Mouse (Mus musculus) urinary bladder, adult 18-20 months (tissue): ENCODE results near the gene Tnfrsf8.
"Not testable (repeated sequence)": the region's sequence is repeated elsewhere in the genome, so short reads cannot be mapped to it uniquely, and the experiment has no call there.

ENCODE experiments used
- DNase-seq, 2 experiments: peaks; one replicate each; pipeline ENCODE4 v3.0.0; 2022; ENCODE audit warnings: low spot score in 2 of 2, mixed read lengths in 2 of 2

Tnfrsf8 gene

GRCm38 (mm10) chr4:145306422-145306821 is 8.5 kb downstream of the Tnfrsf8 start:
- DNase-seq: no peak

DNA sequence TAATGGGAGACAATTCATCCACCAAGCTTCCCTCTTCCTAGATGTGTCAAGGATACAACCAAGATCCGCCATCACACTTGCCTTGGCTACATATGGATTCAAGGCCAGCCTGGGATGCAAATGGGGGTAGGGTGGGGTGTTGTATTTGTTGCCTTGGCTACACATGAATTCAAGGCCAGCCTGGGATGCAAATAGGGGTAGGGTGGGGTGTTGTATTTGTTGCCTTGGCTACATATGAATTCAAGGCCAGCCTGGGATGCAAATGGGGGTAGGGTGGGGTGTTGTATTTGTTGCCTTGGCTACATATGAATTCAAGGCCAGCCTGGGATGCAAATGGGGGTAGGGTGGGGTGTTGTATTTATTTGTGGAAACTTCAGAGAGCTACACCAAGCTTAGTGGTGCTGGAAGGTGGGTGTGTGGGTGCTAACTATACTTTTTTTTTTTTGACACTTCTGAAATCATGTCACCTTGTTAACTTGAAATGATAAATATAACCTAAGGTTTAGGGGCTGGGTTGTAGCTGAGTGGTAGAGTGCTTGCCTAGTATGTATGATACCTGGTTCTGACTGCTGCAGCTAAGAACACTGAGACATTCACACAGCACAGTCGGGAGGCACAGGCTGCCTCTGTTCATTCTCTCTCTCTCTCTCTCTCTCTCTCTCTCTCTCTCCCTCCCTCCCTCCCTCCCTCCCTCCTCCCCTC is 9.2 kb downstream of the Tnfrsf8 start:
- DNase-seq: not testable (repeated sequence)

- DNase-seq: no peak
Measured at GRCm38 (mm10) chr4:145304109-145304508, 10.9 kb downstream of the Tnfrsf8 start.

- no peak for DNase-seq
Measured at GRCm38 (mm10) chr4:145302106-145302505, 12.9 kb downstream of the Tnfrsf8 start.

- DNase-seq: no peak
Measured at GRCm38 (mm10) chr4:145300210-145300927, 14.6 kb downstream of the Tnfrsf8 start.

DNA sequence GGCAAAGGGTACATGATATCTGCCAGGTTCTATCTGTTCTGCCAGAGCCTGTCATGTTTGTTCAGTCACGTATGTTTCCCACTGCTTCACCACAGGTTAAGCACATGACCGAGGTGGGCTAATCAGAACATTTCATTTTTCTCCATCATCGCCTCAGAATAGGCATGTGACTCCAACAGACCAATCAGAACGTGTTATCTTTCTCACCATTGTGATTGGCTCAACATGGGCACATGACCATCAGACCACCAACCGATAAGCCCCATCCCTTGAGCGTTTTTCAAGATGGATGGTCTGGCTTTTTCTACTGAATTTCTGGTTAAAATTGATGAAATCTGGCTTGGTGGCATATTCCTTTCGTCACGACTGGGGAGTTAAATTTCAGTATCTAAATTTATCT is 15.6 kb downstream of the Tnfrsf8 start:
- no peak for DNase-seq

DNA sequence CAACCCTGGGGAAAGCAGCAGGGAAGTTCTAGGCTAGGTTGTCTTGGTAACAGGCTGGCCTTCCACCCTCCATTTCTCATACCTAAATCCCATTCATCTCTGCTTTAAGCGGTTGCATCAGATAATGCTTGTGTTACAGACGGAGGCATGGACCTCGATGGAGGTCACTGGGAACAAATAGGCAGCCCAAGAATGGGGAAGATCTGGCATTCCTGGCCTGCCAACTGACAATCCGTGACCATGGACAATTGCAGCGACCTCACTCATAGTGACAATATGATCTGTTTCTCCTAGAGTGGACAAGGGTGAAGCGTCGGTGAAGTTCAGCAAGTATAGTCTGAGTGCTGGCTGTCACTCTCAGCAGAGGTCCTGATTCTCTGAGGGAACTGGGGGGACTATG is 16.1 kb downstream of the Tnfrsf8 start:
- DNase-seq: no peak

DNA sequence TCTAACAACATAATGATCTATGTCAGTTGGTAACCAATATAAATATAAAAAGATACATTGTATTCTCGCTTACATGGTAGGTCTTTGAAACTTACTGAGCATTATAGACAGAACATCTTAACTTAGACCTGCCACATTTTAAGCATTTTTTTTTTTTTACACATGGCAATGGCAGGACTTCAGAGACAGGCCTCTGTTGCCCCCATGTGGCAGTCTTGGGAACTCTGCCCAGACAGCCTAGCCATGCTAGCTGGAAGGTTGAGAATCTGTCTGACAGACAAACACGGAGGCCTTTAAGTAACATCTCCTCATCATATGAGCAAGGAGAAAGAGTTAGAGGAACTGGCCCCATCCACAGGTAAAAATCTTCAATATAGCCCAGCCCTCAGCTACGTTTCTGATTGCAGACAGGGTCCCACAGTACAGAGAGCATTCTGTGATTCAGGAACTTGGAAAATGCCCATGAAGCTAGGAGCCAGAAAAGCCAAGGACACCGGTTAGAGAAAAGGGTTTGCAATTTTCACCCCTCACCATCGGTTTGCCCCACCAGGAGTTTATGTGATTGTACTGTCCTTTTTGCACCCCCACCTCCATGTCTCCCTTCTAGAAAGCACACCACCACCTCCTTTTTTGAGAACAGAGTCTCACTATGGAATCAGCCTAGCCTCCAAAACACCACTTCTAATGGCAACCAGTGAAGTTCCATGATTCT is 19.2 kb downstream of the Tnfrsf8 start:
- DNase-seq: peak in 1 of 2 experiments; percentile 28

DNA sequence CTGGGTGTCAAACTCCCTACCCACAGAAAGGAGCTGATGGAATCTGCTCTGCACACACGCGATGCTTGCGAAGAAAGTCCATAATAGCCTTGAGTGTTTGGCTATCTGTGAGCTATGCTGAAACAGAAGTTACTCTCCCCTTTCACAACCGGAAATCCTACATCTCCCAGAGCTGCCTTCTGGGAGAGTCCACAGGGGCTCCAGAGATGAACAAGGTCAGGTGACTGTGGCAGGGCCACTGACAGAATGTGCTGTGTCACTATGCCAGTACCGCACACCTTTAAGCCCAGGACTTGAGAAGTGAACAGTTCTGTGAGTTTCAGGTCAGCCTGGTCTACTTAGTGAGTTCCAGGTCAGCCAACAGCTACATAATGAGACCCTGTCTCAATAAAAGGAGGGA is 20.4 kb downstream of the Tnfrsf8 start:
- DNase-seq: no peak

- peak; percentile 36 to 45 for DNase-seq
Measured at GRCm38 (mm10) chr4:145286369-145287120, 28.4 kb downstream of the Tnfrsf8 start.

GRCm38 (mm10) chr4:145284675-145285074 is 30.3 kb downstream of the Tnfrsf8 start:
- no peak for DNase-seq

DNA sequence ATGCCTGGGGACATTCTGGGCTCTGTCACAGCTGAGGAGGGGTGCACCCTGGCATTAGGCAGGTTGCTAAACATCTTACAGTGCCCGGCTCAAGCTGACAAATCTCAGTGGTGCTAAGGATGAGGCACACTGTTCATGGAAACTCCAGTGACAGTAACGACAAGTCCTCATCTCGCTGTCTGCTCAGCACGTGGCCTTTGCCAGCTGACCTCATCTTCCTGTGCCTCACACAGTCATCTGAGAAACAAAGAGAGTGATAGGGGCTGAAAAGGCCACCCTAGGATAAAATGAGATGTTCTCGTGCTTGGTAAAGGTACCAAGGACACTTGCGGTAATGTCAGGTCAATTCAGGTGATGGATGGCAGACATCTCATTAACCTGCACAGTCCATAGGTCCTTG is 31.5 kb downstream of the Tnfrsf8 start:
- DNase-seq: no peak

GRCm38 (mm10) chr4:145280966-145281365 is 34.0 kb downstream of the Tnfrsf8 start:
- peak in 1 of 2 experiments; percentile 29 for DNase-seq

- DNase-seq: no peak
Measured at GRCm38 (mm10) chr4:145278724-145279370, 36.1 kb downstream of the Tnfrsf8 start.

DNA sequence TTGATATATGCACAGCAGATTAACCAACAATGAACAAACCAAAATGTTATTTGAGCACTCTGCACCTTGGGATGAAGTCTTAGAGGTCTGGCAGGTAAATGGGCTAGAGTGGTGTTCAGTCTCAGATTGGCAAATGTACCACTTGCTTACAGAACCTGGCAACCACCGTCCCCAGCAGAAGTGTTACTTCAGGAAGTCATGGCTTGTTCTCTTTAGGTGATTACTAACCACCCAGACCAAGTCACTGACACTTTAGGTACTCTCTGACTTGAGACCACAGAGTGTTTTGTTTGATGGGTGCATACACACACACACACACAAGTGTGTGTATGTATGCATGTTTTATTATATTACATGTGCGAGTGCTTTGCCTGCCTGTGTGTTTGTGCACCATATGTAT is 36.7 kb downstream of the Tnfrsf8 start:
- no peak for DNase-seq

DNA sequence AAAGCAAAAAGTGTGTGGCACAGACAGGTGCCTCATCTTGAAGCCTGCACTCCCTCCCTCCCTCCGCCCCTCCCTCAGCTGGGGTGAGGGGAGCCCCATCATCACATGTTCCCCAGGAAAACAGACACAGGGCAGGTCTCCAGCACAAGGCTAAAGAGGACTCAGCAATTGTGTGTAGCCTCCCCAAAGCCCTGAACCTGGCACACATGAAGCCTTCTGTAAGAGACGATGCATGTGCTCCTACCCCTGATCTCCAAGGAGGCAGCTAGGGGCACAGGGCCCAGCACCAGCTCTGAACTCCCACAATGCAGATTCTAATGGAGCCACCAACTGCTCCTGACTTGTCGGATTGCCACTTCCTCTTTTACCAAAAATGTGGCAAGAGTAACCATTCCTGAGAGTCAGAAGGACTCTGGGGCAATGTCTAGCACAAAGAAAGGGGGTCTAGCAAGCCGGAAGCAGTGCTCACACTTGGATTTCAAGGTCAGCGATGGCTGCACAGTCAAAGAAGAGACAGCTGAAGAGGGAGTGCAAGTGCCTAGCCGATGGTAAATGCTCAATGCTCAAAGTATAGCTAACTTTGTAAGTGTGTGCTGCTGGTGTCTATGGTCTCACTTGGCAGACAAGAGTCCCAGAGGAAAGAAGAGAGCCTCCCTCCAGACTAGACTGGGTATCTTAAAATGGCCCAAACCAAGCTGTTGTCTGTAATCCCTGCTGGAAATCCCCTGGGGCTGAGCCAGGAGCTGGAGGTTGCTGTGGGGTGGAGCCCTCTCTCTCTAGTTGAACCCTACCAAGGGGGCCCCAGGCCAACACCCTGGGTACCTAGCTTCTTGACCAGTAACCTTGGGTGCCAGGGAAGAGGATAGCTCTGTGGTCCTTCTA is 38.4 kb downstream of the Tnfrsf8 start:
- DNase-seq: no peak

GRCm38 (mm10) chr4:145274887-145275286 is 40.1 kb downstream of the Tnfrsf8 start:
- DNase-seq: no peak

DNA sequence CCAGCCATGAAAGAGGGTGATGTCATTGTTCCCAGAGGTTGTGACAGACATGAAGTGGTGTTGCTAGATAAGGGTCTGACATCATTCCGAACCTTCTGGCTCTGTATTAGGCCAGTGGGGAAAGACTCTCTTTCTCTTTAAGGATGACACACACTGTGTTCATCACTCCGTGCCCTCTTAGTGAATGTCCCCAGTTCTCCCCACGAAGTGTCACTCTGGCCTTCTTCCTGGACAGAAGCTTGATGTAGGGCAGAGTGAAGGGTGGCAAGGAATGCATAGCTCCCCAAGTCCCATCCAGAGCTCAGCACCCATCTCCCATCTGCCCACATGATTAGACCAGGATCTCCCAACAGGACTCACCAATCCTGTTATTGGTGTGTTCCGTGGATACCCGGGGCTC is 41.0 kb downstream of the Tnfrsf8 start:
- no peak for DNase-seq

GRCm38 (mm10) chr4:145272763-145273162 is 42.2 kb downstream of the Tnfrsf8 start:
- DNase-seq: peak in 1 of 2 experiments; percentile 52

DNA sequence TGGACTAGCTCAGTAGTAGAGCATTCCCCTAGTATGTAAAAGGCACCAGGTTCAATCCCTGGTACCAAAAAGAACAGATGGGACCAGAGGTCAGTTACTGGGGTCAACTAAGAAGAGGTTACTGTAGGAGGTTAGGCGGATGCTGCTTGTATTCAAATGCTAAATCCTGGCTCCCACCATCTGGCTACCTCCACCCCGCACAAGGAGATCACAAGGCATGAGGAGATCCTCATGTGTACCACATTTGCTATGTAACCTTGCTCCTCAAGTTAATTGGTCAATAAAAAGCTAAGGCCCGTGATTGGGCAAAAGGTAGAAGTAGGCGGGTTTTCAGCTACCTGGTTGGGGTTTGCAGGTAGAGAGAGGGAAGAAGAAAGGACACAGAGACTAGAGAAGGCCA is 43.3 kb downstream of the Tnfrsf8 start:
- no peak for DNase-seq
